Mouse (Mus musculus): Measurements from ENCODE around the gene Psmb11.

Gene Psmb11

DNA sequence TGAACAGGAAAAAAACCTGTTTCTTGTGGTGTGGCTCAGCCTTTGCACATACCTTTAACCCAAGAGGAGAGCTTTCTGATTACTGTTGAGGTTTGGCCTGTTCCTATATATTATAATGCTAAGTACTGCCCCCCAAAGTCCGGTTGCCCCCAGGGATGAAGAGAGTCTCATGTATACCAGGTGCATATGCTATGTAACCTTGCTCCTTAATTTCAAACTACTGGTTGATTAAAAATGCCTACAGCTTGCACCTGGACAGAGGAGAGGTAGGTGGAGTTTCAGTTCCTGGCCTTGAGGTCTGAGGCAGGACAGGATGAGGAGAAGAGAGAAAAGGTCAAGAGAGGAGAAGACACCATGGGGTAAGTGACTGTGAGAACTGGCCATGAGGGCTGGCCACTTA is at the start of gene Psmb11:
Gene Psmb11, plus strand, starts transcription at position 301 of the 400 bp plus-strand sequence.
- in situ Hi-C loops (cut with MboI; ENCODE audit: unreplicated experiment in 2 of 2) = no loop called here

DNA sequence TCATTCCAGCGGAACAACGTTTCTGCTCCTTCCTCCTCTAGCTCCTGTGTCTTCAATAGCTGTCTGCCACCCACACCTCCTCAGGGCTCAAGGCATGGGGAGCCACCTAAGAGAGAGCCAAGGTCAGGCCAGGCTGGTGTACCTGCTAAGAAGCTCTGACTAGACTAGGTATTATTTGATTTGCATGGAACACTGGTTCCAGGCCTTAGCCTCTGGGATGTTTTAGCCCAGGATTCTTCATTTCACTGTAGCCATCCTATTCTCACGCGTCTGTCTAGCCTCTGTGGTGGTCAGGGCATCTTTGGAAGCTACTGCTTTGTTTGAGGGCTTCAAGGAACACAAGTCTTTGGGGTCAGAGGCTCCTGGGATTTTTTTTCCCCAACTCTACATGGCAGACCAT is 49.1 kb upstream of the Psmb11 start:
- in situ Hi-C loops (cut with MboI; ENCODE audit: unreplicated experiment in 2 of 2) = loop anchor here (5.0 to 10.0 kb wide), 2 partner anchors 65 to 133 kb away; no protein-coding TSS in a partner anchor

- in situ Hi-C loops (cut with MboI; ENCODE audit: unreplicated experiment in 2 of 2) = loop anchor here (5.0 to 10.0 kb wide), 2 partner anchors 64 to 132 kb away; no protein-coding TSS in a partner anchor
These were observed 48.2 kb upstream of the Psmb11 start for GRCm38 (mm10) chr14:54572790-54573736.

DNA sequence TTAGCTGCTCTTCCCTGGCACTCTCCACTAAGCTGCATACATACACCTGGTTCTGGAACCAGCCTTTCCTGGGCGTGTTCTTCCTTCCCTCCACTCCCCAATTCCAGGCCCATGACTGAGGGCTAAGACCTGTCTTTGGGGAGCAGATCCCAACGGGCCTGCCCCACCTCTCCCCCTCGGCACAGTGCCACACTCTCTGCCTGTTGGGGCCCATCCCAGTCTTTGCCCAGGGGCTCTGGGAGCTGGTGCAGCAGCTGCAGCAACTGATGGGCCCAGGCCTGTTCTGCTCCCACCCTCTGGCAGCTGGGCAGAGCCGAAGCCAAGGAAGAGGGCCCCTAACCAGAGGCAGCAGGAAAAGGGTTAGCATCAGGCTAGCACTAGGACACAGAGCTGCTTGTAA is 47.0 kb upstream of the Psmb11 start:
- in situ Hi-C loops (cut with MboI; ENCODE audit: unreplicated experiment in 2 of 2) = loop anchor here (5.0 to 10.0 kb wide), 2 partner anchors 63 to 131 kb away; no protein-coding TSS in a partner anchor

DNA sequence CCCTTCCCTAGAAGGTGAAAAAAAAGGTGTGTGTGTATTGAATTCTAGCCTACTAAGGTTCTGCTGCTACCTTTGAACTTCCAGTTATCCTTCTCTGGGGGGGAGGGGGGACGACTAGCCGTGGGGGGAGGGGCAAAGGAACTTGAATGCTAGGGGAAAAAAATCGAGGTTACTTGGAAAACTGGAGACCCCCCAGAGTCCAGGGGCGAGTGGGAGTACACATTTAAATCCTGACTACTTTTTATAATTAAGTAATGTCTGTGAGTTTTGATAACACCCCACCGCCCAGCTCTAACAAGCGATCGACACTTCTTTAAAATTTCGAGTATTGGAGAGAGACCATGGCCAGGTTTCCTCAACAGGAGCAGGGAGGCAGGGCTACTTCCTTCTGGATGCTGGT is 46.2 kb upstream of the Psmb11 start:
- in situ Hi-C loops (cut with MboI; ENCODE audit: unreplicated experiment in 2 of 2) = loop anchor here in 1 of 2 experiments (10.0 kb wide), 1 partner anchor 130 kb away; no protein-coding TSS in a partner anchor

- in situ Hi-C loops (cut with MboI; ENCODE audit: unreplicated experiment in 2 of 2) = loop anchor here in 1 of 2 experiments (10.0 kb wide), 1 partner anchor 129 kb away; no protein-coding TSS in a partner anchor
These were observed 45.6 kb upstream of the Psmb11 start for GRCm38 (mm10) chr14:54575631-54576030.

- in situ Hi-C loops (cut with MboI; ENCODE audit: unreplicated experiment in 2 of 2) = loop anchor here in 1 of 2 experiments (10.0 kb wide), 1 partner anchor 128 kb away; no protein-coding TSS in a partner anchor
These were observed 44.8 kb upstream of the Psmb11 start for GRCm38 (mm10) chr14:54576241-54577088.

GRCm38 (mm10) chr14:54577089-54577982 is 43.9 kb upstream of the Psmb11 start, which contains the start of gene Ajuba:
Gene Ajuba (minus strand): TSS chr14:54577558.
- in situ Hi-C loops (cut with MboI; ENCODE audit: unreplicated experiment in 2 of 2) = loop anchor here in 1 of 2 experiments (10.0 kb wide), 1 partner anchor 127 kb away; no protein-coding TSS in a partner anchor

DNA sequence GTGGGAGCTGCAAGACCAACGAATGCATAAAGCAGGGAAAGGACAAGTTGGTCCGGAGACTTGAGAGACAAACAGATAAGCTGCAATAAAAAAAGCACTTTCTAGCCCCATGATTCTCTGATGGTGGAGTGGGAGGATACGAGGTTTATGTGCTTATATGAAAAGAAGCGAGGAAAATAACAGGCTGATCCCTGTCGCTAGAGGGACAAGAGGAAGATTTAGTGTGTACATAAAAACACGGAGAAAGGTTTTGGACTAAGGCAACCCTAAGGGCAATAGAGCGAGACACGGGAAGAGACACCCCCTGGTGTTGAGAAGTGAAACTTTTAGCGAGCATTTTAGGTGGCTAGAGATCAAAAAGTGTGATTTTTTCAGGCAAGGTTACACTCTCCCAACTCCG is 43.2 kb upstream of the Psmb11 start:
- in situ Hi-C loops (cut with MboI; ENCODE audit: unreplicated experiment in 2 of 2) = loop anchor here in 1 of 2 experiments (10.0 kb wide), 1 partner anchor 127 kb away; no protein-coding TSS in a partner anchor

DNA sequence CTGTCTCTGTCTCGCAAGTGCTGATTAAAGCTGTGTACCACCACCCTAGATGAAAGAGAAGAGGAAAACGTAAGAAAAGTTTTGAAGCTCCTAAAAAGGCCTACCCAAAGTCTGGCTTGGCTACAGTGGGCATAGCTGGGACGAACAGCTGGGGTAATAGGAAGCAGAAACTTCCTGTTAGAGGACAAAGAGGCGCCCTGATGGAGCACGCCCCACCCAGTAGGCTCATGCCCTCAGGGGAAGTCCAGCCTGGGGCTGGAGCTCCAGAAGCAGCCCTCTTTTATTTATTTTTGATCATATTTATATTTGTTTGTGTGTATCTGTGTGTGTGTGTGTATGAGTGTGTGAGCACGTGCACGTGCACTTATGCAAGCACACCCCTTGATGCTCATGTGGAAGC is 41.6 kb upstream of the Psmb11 start:
- in situ Hi-C loops (cut with MboI; ENCODE audit: unreplicated experiment in 2 of 2) = loop anchor here in 1 of 2 experiments (10.0 kb wide), 1 partner anchor 125 kb away; no protein-coding TSS in a partner anchor

GRCm38 (mm10) chr14:54582536-54582935 is 38.7 kb upstream of the Psmb11 start:
- in situ Hi-C loops (cut with MboI; ENCODE audit: unreplicated experiment in 2 of 2) = no loop called here

- in situ Hi-C loops (cut with MboI; ENCODE audit: unreplicated experiment in 2 of 2) = no loop called here
These were observed 37.4 kb upstream of the Psmb11 start for GRCm38 (mm10) chr14:54583681-54584338.

DNA sequence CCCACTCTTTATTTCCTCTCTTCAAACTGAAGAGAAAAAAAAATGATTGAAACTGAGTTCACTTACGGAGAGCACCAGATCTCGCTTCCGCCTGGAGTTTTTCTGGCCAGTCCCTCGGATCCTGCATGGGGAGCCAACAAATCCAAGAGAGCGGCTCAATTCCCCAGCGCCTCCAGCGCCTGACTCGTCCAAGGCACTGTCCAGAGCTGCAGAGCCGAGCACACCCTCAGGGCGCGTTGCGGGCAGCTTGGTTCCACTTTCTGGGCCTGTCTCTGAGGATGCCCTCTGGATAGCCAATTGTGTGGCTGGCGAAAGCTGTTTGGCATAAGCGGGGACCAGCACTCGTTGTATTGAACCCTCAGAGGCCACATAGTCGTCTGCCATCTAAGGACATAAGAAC is 30.2 kb upstream of the Psmb11 start:
- in situ Hi-C loops (cut with MboI; ENCODE audit: unreplicated experiment in 2 of 2) = no loop called here

- in situ Hi-C loops (cut with MboI; ENCODE audit: unreplicated experiment in 2 of 2) = no loop called here
These were observed 28.8 kb upstream of the Psmb11 start for GRCm38 (mm10) chr14:54592319-54592934.

GRCm38 (mm10) chr14:54594055-54594454 is 27.2 kb upstream of the Psmb11 start:
- in situ Hi-C loops (cut with MboI; ENCODE audit: unreplicated experiment in 2 of 2) = no loop called here

DNA sequence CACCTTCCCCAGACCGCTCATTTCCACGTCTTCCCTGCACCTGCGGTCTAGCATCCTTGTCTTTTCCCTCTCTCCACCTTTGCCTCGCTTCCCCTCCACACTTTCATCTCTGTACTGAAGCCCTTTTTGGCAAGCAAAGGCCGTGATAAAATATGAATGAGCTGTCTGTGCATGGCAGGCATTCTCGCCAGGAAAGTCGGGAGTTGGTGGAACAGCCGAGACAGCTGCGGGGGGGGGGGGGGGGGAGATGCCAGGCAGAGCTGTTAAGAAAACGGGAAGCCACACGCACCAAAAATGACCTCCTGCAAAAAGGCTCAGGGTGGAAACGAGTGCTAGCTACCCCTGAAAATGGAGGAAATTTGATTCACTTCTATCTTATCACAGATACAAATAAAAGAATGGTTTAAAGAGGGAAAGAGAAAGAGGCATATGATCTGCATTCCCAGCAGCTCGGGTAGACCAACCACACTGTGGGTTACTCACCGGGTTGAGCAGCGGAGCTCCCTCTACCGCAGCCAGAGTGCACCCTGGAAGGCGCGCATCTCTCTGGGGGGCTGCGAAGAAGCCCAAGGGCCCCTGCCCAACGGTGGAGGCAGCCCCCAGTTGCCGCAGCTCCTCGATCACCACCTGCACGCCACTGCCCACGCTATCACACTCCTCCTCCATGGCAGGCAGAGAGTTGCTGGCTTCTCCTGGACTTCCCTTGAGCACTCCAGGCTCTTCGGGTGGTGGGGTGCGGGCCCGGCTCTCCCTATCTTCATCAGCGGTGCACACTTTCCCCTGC is 26.4 kb upstream of the Psmb11 start:
- in situ Hi-C loops (cut with MboI; ENCODE audit: unreplicated experiment in 2 of 2) = no loop called here

GRCm38 (mm10) chr14:54597084-54597483 is 24.1 kb upstream of the Psmb11 start:
- in situ Hi-C loops (cut with MboI; ENCODE audit: unreplicated experiment in 2 of 2) = no loop called here

- in situ Hi-C loops (cut with MboI; ENCODE audit: unreplicated experiment in 2 of 2) = loop anchor here in 1 of 2 experiments (5.0 kb wide), 1 partner anchor 34 kb away; no protein-coding TSS in a partner anchor
These were observed 19.6 kb upstream of the Psmb11 start for GRCm38 (mm10) chr14:54601601-54602000.

All from v-Abl transformed pro-B cells (cell line).